Mouse (Mus musculus) MN1 (cell line): ENCODE measurements around the gene 3110082J24Rik.

ENCODE experiments used
- DNase-seq: peaks from one replicate; pipeline ENCODE4 v3.0.0-alpha.2; 2016; ENCODE audit warnings: low spot score

Gene 3110082J24Rik

GRCm38 (mm10) chr5:30105668-30106300, at the start of gene 3110082J24Rik:
3110082J24Rik (minus strand) TSS chr5:30106086.
- DNase-seq: no peak

DNA sequence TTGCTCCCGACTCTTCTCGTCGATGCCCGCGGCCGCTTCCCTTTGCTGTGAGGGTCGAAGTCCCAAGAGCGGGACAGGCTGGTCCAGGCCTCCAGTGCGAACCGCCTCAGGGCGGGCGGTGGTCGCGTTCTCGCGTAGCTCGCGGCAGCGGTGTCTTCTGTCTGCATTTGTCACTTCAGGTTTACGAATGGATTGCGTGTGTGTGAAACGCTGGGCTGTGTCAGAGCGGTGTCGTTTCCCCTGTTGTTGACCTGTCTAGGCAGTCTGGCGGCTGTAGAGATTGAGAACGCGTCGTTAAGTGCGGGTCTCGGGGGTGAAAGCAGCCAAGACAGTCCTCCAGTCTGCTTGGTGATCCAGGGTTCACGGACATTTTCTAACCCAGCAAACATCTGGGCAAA, 49.5 kb upstream of the 3110082J24Rik start:
- DNase-seq: no peak

DNA sequence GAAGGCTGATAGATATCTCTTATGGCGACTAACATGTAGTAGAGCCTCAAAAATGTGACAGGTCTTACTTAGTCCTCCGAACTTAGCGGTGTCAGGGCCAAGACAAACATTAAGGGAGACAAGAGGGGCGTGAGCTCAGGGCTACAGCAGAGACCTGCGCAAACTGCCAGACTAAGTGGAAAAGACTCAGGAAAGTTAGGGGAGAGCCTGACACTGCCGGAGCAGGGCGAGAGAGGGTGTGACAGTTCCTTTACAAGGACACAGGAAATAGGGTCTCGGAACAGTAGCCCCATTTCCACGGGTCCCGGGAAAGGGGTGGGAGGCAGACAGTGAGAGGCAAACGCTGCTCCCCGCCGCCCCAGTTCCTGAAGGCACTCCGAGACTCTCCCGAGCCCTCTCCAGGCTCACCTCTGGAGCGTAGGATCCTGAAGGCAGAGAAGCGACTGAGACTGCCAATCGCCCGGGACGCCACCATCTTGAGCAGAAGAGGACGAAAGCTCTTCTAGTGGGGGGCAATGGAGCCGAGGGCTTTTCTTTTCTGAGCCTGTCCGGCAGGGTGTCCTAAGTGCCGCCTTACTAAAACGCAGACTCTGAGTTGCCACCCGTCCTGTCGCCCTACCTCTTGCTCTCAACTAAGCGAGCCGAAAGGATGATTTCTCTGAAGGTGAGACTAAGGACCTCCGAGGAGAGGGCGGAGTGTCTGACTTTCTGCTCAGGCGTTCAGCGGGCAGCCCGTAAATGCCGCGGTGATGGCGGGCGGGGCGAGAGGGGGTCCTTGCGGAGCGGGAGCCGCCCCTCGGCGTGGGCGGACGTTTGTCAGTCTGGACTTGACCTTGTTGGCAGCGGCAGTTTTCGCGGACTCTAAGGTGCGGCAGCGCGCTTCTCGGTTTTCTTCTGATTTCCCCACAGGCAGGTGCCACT, 48.8 kb upstream of the 3110082J24Rik start, which contains the start of the genes Hadha and Hadhb:
Gene Hadha (minus strand): TSS at position 689 of the 921 bp plus-strand sequence.
Gene Hadhb (plus strand): TSS at position 775 of the 921 bp plus-strand sequence.
- peak; percentile 89 for DNase-seq

DNA sequence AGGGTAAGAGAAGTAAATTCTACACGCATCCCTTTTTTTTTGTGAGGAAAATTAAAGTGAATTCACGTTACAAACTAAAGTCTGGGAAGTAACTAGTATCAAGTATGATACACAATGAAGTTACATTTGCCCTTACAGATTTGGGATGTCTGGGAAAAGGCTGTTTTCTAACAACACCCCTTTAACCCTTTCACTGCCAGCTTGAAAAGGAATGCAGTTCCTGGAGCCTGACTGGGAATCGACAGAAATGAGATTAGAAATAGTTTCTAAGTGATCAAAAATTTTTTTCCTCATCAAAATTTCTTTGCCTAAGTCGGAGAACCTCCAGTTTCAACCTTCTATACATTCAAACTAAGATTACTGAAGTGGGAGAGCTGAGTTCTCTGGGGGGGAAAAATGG, 48.1 kb upstream of the 3110082J24Rik start:
- peak; percentile 46 for DNase-seq

- DNase-seq: no peak
Observed at GRCm38 (mm10) chr5:30153222-30153621, 47.3 kb upstream of the 3110082J24Rik start.

DNA sequence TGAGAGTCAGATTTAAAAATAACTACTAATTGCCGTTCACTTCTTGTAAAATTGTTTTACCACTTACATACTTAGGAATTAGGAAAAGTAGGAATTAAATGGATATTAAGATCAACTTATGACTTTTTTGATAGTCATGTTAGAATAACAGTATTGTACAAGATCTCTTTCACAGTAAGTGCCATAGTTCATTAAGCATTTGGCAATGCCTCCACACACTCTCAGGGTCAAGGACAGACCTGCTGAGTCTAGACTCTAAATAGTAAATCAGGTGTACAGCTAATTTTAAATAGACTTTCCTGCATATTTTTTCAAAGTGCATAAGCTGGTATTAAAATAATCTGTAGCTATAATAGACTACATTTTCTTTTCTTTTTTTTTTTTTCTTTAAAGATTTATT, 46.5 kb upstream of the 3110082J24Rik start:
- DNase-seq: no peak

DNA sequence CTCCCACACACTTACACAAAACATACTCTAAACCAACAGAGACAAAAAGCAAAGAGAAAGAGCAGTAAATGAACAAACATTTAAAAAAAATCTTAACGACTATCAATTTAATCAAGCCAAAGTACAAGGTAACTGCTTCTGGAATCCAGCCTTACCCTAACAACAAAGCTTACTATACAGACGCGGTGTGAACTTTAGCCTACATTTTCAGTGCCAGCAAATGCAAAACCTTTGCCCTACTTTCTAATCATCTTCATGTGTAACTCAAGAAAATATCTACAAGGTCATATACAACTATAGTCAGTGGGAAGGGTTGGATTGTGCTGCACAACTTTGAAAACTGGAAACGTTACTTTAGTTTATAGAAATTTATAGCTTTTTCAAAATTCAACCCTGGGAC, 46.1 kb upstream of the 3110082J24Rik start:
- DNase-seq: no peak

GRCm38 (mm10) chr5:30148133-30148920, 42.4 kb upstream of the 3110082J24Rik start:
- DNase-seq: no peak

GRCm38 (mm10) chr5:30146526-30146925, 40.6 kb upstream of the 3110082J24Rik start:
- no peak for DNase-seq

- no peak for DNase-seq
Observed at GRCm38 (mm10) chr5:30138193-30138592, 32.3 kb upstream of the 3110082J24Rik start.

GRCm38 (mm10) chr5:30137271-30137670, 31.4 kb upstream of the 3110082J24Rik start:
- no peak for DNase-seq

GRCm38 (mm10) chr5:30135711-30136231, 29.9 kb upstream of the 3110082J24Rik start:
- no peak for DNase-seq

DNA sequence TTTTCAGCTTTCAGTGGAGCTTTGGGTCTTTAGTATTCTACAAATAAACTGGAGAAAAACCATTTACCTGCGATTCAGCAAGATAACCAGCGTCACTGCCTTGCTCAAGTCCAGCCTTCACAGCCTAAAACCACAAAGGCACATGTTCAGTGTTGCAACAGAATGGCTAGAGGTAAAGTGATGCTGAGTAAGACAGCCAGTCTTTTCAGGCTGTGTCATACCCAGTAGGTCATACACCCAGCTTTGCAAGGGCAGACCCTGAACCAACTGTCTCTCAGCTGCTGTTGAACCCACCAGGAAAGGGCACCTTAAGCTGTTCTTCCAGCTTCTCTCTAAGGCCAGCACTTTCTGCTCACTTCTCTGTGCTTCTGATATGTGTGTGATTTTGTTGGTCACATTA, 26.3 kb upstream of the 3110082J24Rik start:
- no peak for DNase-seq

- no peak for DNase-seq
Observed at GRCm38 (mm10) chr5:30131246-30131645, 25.4 kb upstream of the 3110082J24Rik start.

DNA sequence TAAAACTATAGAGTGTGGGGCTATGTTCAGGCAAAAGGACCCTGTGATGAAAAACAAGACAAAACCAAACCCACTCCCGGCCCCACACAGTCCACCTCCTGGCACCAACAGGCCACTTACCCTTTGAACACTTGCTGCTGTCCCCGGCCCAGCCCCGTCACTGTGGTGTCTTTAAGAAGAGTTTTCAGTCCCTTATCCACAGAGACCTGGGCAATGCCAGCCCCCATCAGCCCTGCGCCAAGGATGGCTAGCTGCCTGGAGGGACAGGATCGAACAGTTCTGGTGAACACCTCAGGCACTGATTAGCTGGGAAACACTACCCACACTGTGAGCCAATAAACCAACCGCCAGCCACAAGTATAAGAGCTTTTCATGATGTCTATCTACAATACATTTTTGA, 22.8 kb upstream of the 3110082J24Rik start:
- DNase-seq: no peak

DNA sequence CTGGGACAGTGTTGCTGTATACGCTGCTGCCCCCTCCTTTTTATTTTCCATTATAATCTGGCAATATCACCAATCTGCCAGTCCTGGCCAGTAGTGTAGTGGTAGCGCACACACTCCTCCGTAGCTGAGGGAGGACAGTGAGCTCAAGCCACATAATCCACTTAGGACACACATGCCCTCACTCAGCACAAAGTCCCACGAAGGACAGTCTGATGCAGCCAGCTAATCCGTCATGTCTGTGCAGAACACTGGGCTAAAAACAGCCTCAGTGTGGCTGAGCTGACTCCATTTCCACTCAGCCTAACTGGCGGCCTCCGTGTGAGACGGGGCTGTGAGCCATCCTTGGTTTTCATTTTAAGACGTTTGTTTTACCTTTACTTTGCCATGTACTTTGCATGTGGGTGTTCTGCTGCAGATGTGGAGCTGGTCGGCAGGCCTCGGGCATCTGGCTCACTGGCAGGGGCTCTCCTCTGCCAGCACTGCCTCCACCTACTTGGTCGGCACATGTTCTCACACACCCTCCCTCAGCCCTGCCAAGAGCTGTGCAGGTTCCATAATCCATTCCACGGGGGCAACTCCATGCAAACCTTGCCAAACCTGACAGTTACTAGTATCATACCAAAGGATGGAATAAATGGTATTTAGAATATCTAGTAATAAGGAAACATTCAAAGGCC, 22.2 kb upstream of the 3110082J24Rik start:
- no peak for DNase-seq

- DNase-seq: peak; percentile 71
Observed at GRCm38 (mm10) chr5:30126756-30127155, 20.9 kb upstream of the 3110082J24Rik start.

DNA sequence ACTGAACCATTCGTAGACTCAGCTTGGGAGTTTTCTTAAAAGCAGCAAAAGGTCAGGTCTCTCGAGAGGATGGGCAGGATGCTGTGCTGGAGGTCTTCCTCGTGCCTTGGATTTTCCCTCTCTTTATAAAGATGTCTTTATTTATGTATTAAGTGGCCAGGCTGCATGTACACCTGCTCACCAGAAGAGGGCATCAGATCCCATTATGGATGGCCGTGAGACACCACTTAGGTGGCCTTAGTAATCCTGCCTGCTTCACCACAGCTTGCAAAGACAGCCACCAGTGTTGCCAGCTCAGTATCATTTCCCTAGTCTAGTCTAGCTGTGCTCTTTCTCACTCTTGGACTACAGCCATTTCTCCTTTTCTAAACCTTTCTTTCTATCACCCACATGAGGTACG, 19.7 kb upstream of the 3110082J24Rik start:
- DNase-seq: peak; percentile 38

- DNase-seq: no peak
Observed at GRCm38 (mm10) chr5:30122481-30122880, 16.6 kb upstream of the 3110082J24Rik start.

- DNase-seq: no peak
Observed at GRCm38 (mm10) chr5:30120106-30120505, 14.2 kb upstream of the 3110082J24Rik start.

DNA sequence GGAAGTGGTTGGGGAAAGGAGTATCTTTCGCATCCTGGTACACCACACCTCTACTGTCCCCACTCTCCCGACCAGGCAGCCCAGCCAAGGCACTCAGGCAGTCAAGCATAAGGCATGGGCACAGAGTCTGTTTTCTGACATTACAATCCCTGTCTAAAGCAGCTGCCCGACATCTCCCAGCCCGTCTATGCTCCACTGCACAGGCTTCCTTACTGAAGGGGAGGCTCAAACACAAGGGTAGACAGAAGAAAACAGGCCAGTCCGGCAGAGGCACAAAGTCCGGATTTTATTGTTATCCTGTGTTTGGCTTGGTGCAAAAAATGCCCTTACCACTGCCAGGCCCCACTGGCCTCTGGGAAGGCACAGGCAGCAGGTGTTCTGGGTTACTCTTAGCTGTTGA, 13.3 kb upstream of the 3110082J24Rik start:
- no peak for DNase-seq
